Mouse (Mus musculus): ENCODE results near the gene Efna5. TPM values are rescaled to one million over a fixed set of nuclear protein-coding genes. Genes with fewer than 3 reads are reported as not detected.

Efna5 gene
- total RNA-seq, 2 experiments from 2014 or later, result not detected

DNA sequence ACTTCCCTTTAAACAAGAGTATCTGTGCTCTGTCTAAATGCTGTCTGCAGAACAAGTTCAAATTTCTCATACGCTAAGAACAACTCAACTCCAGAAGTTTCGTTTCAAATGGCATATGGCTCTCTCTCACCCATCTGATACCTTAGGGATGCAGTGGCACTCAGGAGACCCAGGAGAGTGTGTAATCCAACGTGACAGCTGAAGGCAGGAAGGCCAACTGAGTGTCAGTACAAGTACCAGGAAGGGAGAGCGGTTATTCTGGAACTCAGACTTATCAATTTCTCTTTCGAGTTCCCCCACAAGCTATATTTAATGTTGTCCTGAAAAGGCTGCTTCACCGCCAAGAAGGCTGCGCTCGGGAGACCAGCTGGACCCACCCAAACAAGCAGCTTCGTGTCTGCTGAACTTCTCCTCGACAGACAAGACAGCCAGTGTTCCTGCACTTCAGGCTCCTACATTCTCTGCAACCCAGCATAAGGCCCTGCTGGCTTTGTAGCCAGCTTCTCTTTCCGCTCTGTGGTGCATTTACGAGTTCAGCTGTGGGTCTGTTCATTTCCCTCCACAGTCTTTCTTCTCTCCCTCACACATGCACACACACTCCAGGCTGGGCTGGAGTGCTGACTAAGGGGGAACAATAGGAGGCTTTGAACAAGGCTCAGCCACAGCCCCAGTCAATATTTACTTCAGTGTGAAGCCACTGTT, 18.7 kb downstream of the Efna5 start:
- ATAC-seq (replicated peaks; ENCODE audit: low FRiP score, poor library complexity, severe bottlenecking), result no peak

- no peak for ATAC-seq (replicated peaks; ENCODE audit: low FRiP score, poor library complexity, severe bottlenecking)
These were observed 23.8 kb downstream of the Efna5 start for GRCm38 (mm10) chr17:62857275-62857674.

GRCm38 (mm10) chr17:62853741-62854140, 27.4 kb downstream of the Efna5 start:
- ATAC-seq (replicated peaks; ENCODE audit: low FRiP score, poor library complexity, severe bottlenecking), result no peak

GRCm38 (mm10) chr17:62852822-62853608, 28.1 kb downstream of the Efna5 start:
- no peak for ATAC-seq (replicated peaks; ENCODE audit: low FRiP score, poor library complexity, severe bottlenecking)

GRCm38 (mm10) chr17:62851268-62851667, 29.8 kb downstream of the Efna5 start:
- ATAC-seq (replicated peaks; ENCODE audit: low FRiP score, poor library complexity, severe bottlenecking), result no peak

GRCm38 (mm10) chr17:62850603-62851002, 30.5 kb downstream of the Efna5 start:
- ATAC-seq (replicated peaks; ENCODE audit: low FRiP score, poor library complexity, severe bottlenecking), result no peak

DNA sequence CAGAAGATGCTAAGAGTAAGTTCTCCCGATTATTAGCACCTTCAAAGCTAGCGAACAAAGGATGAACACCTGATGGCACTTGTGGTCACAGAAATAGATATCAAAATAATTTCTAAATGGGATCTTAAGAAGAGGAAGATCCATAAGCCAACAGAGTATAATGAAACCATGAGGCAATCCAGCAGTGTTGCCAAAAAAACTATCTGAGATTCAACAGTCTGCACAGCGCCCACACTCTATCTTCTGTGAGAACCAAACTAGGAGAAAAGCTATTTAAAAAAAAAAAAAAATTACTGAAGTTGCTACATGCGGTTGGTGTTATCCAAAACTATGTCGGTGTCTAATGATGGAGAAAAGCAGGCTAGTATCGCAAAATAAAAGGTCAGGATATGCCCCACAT, 31.4 kb downstream of the Efna5 start:
- ATAC-seq (replicated peaks; ENCODE audit: low FRiP score, poor library complexity, severe bottlenecking), result no peak

DNA sequence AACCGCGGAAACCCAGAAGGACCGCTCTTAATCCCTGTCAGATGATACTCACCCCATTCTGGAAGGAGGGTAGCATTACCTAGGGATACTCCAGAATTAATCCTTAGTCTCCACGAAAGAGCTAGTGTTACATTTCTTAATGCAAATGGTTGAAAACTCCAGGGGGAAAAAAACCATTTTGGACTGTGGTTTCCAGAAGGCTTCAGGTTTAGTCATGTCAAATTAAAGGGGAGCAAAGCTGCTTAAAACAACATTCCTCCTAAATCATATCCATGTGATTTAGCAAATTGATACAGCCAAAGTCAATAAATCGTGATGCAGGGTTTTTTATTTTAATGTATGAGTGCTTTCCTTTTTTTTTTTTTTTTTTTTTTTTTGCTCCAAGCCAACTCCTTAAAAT, 35.5 kb downstream of the Efna5 start:
- no peak for ATAC-seq (replicated peaks; ENCODE audit: low FRiP score, poor library complexity, severe bottlenecking)

GRCm38 (mm10) chr17:62844329-62844728, 36.8 kb downstream of the Efna5 start:
- no peak for ATAC-seq (replicated peaks; ENCODE audit: low FRiP score, poor library complexity, severe bottlenecking)

GRCm38 (mm10) chr17:62837336-62837735, 43.8 kb downstream of the Efna5 start:
- no peak for ATAC-seq (replicated peaks; ENCODE audit: low FRiP score, poor library complexity, severe bottlenecking)

- ATAC-seq (replicated peaks; ENCODE audit: low FRiP score, poor library complexity, severe bottlenecking), result no peak
These were observed 44.5 kb downstream of the Efna5 start for GRCm38 (mm10) chr17:62836598-62837106.

DNA sequence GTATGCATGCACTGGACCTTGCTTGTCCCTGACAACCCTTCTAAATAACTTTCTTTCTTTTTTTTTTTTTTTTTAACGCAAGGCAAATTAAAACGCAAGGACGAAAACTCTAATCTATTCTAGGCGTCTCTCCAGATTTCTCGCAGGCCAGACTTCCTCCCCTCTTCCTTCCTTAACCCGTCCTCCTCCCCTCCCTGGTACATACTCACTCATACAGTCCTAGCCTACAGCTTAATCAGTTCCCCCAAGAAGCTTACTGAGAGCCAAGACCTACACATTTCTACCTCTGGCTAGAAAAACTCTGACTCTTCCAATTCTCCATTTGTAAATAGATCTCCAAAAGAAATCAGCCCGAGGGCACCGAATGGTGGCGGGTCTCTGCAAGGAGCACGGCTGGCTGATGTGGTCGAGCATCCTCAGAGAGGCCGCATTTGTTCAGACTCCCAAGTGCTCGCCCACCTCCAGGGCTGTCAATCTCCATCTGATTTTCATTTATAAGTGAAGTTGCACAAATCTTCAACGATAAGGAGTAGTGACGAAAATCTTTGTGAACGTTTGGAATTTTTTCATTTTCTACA, 48.5 kb downstream of the Efna5 start:
- ATAC-seq (replicated peaks; ENCODE audit: low FRiP score, poor library complexity, severe bottlenecking), result no peak

GRCm38 (mm10) chr17:62827549-62827948, 53.6 kb downstream of the Efna5 start:
- no peak for ATAC-seq (replicated peaks; ENCODE audit: low FRiP score, poor library complexity, severe bottlenecking)

DNA sequence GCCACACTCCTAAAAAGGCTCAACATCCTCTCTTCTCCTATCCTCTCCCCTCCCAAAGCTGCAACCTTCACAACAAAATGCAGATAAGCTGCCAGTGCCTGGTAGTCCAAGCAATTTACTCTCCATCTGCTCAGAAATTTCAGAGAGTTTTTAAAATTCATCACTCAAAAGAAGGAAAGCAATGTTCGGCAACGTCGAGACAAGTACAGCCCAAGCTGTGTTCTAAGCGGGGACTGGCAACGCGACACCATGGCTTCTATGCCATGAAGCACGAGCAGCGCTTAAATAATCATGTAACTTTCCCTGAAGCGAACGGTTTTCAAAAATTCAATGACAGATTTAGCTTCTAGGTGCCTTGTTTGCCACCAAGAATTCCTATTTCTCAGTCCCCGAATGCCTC, 59.9 kb downstream of the Efna5 start:
- no peak for ATAC-seq (replicated peaks; ENCODE audit: low FRiP score, poor library complexity, severe bottlenecking)

- no peak for ATAC-seq (replicated peaks; ENCODE audit: low FRiP score, poor library complexity, severe bottlenecking)
These were observed 61.2 kb downstream of the Efna5 start for GRCm38 (mm10) chr17:62819931-62820330.

- ATAC-seq (replicated peaks; ENCODE audit: low FRiP score, poor library complexity, severe bottlenecking), result no peak
These were observed 62.3 kb downstream of the Efna5 start for GRCm38 (mm10) chr17:62818821-62819220.

- no peak for ATAC-seq (replicated peaks; ENCODE audit: low FRiP score, poor library complexity, severe bottlenecking)
These were observed 62.8 kb downstream of the Efna5 start for GRCm38 (mm10) chr17:62818337-62818736.

- ATAC-seq (replicated peaks; ENCODE audit: low FRiP score, poor library complexity, severe bottlenecking), result no peak
These were observed 64.2 kb downstream of the Efna5 start for GRCm38 (mm10) chr17:62816879-62817278.

GRCm38 (mm10) chr17:62813461-62813860, 67.7 kb downstream of the Efna5 start:
- ATAC-seq (replicated peaks; ENCODE audit: low FRiP score, poor library complexity, severe bottlenecking), result no peak

DNA sequence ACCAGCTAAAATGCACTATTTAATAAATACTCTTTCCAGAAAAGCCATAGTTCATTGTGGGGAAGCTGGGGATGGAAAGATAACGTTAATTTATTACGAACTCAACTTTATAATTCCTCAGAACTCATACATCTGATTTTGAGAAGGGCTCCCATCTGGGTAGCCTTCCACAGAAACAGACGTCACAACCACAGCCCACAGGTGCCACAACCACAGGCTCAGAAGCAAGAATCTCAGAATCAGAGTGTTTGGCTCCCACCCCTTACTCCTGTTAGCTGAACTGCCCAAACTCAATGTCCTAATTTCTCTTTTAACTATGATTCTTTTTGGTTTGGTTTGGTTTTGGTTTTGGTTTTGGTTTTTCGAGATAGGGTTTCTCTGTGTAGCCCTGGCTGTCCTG, 73.2 kb downstream of the Efna5 start:
- no peak for ATAC-seq (replicated peaks; ENCODE audit: low FRiP score, poor library complexity, severe bottlenecking)

DNA sequence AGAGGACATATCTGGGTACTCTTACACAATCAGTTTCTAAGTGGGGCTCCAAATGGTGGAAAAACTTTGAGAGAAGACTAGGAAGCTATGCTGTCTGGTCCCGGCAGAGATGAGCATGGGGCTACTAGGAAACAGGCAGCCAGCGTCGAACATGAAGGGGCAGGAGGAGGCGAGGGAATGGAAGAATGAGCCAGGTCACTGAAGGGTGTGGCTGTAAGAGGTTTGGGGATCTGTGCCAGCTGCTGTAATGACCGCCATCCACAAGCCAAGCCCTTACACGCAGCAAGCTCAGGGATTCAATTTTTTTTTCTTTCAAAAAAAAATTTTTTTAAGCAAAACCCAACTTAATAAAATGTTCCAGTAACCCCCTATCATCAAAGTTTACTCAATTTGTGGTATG, 74.5 kb downstream of the Efna5 start:
- ATAC-seq (replicated peaks; ENCODE audit: low FRiP score, poor library complexity, severe bottlenecking), result no peak
